Mouse (Mus musculus) stomach, postnatal 0 days (tissue): ENCODE data around the gene Zfp386.

Source experiments
- CTCF ChIP-seq: IDR thresholded peaks from 2 replicates; pipeline ENCODE4 v1.5.1; 2016; ENCODE audit warnings: antibody characterized with exemption, low read depth, mild to moderate bottlenecking, moderate library complexity
- EP300 ChIP-seq: optimal IDR thresholded peaks from 2 replicates; pipeline ENCODE3; 2016; ENCODE audit warnings: antibody characterized with exemption

DNA sequence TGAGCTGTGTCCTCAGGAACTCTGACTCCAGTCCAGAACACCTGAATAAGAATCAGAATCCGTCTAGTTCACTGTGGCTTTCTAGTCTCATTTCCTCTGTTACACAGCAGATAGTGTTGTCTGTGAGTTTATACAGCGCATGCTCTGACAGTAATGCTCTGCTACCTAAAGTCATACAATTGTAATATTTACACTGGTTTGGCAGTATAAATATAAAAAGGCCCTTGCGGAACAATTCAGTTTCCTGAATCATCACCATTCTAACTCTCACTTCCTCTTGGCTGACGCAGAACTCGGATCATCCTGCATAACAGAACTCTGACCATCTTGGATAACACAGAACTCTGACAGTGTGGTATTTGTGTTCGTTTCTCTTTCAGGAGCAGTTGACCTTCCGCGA, 6.8 kb downstream of the Zfp386 start:
- TF ChIP-seq EP300 = no peak
- TF ChIP-seq CTCF = no peak
